Mouse (Mus musculus) activated CD4-positive, CD25-positive, alpha-beta regulatory T cell, adult 4 months (primary cell): ENCODE measurements at regions not wholly inside any gene's neighbourhood (a gene's known extent, or its start where the extent isn't known, plus 50 kb on each side); places are given as distances from the start of the nearest gene placed in this dataset.

Source experiments
- ATAC-seq: one replicate; pipeline ENCODE4 v1.8.0; 2017

DNA sequence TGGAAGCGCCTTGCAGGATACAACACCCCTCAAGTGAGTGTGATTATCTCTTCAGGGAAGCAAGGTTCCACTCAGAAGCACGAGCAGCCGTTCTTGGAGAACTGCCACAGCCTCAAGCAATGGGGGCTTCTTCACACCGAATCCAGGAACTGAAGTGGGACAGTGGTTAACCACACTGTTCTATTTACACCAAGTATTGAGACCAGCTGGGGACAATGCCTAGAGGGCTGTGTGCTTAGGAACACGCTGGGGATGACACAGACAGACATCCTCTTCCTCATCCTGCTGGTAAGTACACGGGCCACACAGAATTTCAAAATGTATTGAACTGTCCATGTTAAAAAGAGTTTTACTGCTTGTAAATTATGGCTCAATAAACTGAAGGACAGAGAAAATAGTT lies 177.0 kb upstream of the Azi2 start:
- no peak for ATAC-seq

DNA sequence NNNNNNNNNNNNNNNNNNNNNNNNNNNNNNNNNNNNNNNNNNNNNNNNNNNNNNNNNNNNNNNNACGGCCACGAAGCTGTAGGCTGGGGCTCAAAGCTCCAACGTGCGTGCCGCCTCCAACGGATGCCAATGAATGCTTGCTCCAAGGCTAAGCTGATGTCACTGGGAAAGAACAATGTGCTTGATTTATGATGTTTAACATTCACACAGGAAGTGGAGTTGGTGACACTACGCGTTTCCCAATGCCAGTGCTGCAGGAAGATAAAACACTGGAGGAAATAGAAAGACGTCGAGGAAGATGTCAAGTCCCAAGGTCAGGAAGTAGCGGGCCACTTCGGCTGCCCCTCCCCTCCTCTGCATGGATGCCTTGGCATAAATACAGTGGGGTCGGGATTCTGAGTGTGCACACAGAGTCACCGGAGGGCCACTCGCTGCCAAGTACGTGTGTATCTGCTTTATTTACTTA lies 180.7 kb upstream of the Azi2 start:
- no peak for ATAC-seq

DNA sequence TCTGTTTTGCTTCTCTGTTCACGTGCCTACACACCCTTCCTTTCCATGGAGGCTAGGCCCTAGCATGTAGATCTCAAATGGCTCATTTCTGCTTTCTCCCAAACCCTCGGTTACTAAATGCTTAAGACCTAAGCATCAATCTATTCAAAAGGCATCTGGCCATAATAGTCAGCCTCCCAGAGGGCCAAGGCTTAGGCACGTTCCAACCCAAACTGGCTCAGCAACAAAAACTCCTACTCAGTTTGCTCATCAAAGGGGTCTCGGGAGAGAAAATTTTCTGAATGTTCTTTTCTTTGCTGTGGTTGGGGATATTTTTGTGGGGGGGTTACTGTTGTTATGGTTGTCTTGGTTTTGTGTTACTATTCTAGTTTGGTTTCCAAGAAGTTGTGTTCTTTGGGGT lies 196.8 kb upstream of the Azi2 start:
- ATAC-seq: no peak

DNA sequence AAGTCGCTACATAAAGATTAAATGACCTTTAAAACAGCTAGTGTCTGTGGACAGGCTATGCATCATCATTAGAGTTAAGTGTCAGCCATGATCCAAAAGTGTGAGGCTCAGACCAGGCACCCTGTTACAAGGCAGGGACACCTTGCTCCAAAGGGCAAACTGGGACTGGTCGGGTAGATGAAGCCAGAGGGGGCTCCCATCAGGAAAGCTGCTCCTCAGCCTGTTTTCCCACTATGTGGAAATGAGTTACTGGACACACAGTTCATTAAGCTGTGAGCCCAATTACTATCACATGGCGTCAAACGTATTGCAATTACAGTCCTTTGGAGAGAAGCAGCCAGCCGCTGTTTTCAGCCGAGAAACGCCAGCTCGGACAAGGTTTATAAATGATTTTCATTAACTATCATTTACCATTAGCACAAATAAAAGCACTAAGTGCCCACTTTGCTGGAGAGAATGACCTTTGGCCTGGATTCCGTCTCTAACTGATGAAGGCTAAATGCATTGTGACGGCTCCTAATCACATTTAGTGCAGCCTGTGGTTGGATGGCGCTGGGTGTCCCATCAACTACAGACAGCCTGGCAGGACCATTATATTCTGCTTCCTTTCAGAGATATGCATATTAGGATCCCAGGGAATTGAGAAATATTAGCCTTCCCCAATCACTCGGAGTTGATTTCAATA lies 203.5 kb upstream of the Azi2 start:
- ATAC-seq: no peak

DNA sequence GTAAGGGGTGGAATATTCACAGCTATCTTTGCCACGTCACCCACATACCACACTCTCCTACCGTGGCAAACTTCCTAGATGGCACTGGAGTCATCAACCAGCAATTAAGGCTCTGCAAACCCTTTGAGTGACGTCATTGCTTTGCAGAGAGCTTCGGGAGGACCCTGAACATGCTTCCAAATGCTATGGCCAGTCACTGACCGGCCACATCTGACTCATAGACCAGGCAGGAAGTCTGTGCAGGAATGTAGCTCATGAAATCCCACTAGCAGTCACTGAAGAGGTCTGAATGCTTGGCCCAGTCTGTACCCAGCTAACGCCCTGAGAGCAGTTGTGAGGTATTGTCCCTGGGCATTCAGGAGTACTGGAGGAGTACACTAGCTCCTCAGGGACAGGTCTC lies 203.9 kb upstream of the Rbms3 start:
- no peak for ATAC-seq

DNA sequence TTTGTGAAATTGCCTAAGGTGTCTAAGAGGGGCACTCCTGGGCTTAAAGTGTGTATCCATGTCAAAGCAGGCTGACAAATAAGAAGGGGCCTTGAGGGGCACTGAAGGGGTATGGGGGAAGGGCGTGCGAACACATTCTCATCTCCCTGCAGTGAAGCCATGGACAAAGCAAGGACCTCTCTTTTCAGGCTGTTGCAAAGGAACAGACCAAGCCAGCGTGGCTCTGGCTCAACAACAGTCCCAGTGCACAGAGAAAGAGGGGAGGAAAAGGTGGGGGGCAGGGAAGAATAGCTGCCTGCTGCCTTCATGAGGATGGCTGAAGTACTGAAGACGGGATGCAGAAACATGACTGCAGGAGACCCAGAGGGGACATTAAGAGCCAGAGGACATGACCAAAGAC lies 184.9 kb upstream of the Rbms3 start:
- ATAC-seq: no peak

DNA sequence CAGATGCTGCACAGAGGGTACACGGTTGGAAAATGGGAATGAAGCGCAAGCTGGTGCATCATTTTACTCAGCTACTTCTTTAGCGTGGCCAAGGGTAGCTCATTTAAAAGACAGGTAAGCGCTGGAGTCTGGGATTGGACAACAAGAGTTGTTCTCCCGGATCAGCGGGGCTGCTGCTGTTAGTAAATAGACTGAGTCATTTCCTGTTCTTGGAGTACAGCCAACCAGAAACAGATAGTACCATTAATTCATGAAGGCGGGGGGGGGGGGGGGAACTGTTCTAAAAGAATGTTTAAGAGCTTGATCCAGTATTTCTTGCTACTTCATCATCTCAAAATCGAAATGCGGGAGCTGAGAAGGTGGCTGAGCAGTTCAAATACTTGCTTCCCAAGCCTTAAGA lies 183.5 kb upstream of the Rbms3 start:
- no peak for ATAC-seq

DNA sequence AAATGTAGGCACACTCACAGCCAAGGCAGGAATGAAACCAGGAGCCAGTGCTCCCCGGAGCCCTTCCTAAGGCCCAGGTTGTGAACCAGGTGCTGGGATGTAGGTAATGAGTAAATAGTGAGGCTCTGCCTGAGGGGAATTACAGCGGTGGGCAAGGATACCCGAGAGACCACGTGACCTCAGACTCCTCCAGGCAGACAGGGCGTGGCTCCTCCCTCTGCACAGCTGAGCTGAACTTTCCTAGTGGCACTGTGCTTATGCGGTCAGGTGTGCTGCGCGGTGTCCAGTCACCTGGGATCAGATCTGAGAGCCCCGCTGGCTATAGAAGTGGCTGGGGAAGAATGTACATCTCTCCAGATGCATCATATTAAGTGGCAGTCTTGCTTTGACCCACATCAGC lies 176.1 kb upstream of the Rbms3 start:
- ATAC-seq: no peak

DNA sequence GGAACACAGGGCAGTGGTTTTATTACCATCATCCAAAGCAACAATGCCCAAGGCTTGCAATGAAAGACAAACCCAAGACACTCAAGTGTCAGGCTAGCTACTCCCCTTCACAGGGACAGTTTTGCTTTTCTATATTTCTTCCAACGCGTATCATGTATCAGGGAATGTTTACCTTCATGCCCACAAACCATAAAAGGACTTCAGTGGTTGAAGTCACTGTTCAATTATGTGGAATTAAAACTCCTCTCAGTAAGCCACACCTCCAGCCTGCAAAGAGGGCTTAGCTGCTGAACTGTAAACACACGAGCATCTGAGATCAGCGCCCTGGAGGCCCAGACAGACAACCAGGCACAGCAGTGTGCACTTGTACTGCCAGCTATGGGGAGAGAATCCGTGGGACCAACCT lies 154.5 kb upstream of the Rbms3 start:
- ATAC-seq: no peak

DNA sequence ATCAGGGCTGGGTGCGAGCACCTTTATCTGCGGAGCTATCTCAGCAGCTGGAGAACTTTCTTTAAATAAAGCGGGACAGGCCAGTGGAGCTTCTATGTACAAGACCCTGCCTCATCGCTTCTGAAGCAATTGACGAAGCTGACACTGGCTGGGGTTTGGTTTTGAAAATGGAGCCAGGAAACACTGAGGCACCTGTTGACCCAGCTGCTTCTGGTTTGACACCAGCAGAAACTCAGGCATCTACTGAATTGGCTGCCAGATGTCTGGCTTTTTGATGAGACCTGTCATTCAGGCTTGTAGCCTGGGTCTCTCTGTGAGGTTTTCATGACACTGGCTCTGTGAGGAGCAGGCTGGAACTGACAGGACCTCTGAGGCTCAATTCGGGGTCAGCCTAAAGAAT lies 124.9 kb upstream of the Rbms3 start:
- no peak for ATAC-seq

DNA sequence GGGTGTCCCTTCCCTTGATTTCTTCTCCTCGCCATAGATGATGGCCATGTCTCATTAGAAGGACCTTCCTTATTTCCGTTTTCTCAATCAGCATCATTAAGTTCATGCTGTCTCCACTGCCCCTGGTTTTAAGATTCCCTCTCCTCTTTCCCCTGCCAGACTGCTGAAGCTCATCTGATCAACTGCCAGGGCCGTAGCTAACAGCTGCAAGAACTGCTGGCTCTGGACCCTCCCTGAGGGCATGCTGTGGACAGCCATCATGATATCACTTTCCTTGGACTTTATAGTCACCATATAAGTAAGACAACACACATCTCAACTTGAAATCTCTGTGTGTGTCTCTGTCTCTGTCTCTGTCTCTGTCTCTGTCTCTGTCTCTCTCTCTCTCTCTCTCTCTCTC lies 123.8 kb upstream of the Rbms3 start:
- ATAC-seq: no peak

DNA sequence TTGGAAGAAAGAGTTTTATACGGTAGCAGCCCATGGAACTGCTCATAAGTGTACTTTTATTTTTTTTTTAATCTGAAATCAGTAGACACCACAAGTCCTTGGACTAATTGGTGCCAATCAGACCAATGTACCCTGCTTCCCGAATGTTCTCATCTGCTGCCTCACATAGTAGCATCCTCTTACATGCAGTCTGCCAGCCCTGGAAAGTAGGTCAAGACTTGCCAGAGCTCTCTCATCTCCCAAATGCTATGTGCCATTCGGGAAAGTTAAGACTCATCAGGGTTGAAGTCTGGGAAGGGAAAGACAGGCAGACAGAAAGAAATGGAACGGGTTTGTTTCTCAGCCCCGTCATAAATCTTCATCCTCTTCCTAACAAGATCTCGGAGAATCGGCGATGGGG lies 115.2 kb upstream of the Rbms3 start:
- no peak for ATAC-seq

DNA sequence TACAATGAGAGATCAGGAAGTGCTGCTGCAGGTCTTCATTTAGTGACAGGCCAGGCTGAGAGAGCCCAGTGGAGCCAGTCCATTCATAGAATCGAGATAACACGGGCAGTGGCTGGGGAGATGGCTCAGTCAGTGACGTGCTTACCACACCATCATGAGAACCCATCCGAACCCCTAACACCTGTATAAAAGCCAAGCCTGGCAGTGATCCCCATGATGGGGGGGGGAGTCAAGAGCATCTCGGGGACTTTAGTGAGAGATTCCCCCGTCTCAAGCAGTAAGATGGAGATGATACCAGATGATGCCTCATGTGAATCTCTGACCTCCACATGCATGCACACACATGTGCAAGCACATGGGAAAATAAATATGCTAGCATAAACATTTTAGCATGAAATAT lies 99.7 kb upstream of the Rbms3 start:
- ATAC-seq: no peak

DNA sequence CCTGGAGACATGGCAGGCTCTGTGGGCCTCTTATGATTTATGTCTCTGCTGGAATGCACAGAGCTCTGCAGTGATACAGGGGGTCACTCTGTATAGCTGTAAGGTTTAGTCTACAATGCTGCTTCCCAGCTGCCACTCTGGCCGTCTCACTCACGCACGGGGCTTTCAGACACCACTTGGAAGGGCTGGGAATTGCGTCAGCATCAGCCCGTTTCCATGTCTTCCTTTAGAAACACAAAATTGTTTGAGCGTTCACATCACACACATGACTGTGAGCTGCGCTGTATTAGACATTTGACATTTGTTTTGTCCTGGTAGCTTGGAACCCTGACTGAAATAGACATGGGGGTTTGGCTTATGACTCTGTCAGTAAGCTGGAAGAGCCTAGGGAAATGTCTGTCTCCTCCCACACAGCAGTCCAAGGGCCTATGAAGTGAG lies 90.5 kb upstream of the Rbms3 start:
- ATAC-seq: no peak

DNA sequence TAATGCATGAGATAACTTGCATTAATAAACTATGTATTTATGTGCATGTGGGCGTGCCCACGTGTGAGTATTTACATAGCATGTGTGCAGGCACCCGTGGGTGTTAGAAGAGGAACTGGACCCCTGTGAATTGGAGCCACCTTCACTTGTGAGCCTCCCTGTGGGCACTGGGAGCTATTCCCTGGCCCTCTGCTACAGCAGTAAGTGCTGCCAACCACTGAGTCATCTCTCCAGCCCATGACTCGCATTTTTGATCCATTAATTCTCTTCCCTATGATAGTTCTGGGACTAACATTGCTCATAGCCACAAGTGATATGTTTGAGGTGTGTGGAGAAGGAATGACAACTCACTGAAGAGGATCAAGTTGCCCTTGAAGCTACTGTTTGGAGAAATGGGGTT lies 87.6 kb upstream of the Rbms3 start:
- ATAC-seq: no peak

DNA sequence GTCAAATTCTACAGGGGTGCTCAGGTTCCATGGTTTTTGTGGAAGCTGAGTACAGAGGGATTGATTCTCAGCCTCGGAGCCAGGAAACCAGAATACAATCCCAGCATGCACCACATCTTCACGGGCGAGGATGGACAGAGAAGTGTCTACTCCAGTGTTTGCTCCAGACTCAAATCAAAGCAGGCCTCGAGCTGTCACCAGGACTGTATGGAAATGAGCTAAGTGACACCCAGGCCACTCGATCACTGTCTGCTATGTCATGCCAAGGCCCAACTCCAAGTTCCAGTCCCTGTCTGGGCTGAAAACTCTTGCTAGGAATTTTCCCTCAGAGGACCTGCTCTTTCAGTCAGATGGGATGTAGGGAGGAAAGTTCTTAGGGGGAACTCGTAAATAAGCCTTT lies 86.8 kb upstream of the Rbms3 start:
- ATAC-seq: no peak

DNA sequence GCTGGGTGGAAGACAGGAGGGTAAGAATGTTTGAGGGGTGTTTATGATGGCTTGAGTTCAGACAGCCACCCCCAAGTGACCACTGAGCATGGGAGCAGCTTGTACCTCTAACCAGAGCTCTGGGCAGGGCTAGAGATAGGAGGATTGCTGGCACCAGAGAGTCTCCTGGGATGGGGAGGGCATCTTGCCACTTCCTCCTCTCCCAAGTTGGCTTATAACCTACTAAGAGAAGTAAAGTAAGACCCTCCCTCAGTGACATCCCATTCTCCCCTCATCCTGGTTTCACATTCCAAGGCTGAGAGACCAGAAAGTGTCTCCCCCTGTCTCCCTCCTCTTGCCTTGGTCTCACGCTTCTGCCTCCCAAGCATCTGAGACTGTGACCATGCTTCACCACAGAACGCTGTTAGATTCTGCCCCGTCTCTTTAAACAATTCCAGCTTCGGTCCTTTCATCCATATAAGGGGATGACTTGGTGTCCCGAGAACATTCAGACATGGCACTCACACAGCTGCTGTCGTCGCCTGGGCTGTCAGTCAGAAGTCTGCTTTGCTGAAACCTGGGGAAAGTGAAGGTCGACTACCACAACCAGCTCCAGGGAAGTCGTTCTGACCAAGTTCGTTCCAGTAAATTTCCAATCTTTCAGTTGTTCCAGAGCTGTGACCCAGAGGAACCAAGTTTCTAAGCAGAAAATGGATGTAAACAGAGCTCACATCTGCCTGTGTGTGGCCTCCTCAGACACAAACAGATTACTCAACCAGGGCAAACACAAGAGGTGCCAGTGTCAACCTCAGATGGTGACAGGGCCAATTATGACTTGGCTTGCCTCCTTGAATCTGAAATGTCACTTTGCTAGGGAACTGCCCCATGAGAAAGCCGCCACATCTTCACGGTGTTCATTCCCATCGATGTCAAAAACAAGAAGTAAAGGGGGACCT lies 85.3 kb upstream of the Rbms3 start:
- ATAC-seq: no peak

DNA sequence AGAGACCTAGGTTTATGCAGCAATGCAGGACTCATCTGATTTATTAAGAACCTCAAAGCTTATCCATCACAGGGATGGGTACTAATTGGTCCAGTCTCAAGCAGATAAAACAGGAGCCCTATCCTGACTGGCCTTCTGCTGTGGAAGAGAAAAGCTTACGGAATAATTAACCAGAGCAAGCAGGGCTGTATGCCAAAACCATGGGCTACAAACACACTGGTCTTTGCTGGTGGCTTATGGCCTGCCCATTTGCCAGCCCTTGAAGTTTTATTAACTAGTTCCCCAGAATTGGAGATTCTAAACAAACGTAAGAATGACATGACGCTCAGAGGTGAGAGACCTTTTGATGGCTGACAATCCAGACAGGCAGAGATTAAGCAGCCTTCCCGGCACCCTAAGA lies 83.4 kb upstream of the Rbms3 start:
- ATAC-seq: no peak

DNA sequence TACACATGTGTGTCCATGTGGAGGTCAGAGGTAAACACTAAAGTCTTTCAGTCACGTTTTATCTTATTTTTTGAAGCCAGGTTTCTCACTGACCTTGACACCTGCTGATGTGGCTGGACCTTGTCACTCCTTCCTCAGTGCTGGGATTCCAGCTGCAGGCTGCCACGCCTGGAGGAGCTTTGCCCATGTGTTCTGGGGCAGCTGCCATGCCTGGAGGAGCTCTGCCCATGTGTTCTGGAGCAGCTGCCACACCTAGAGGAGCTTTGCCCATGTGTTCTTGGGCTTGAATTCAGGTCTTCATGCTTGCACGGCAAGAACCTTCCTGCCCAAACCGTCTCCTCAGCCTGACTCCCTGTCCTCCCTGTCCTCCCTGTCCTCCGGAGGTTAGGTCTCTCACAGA lies 82.1 kb upstream of the Rbms3 start:
- no peak for ATAC-seq

DNA sequence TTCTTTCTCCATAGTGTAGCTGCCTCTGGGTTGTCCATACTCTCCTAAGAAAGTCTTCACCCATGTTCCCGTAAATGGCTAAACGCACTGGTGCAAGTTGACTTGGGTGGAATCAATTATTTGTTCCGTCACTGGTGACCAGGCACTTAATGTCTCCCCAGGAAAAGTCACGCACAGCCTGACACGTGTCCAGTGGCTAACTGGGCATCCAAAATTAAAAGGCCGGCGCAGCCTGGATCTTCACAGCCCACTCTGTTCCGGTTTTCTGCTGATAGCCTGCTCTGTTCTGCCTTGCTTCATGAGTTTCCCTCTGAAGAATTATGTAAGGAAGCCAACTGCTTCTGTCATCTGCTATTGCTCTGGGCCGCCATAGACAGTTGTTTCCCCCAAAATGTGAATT lies 81.3 kb upstream of the Rbms3 start:
- no peak for ATAC-seq

DNA sequence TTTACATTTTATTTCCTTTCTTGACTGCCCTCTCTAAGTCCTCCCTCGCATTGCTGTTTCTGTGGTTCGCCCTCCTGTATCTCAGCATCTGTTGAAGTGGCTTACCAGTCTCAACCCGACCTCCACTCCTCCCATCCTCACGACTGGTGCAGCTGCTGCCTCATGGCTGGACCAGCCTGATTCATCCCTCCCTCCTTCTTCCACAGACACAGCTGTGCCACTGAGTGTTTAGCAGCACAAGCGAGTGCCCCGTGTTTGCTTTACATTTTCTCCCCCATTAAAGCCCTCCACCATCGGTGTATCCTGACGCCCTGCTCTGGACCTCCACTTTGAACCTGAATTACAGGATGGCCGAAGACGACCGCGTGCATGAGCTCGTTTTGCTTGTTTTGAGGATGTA lies 80.0 kb upstream of the Rbms3 start:
- no peak for ATAC-seq

DNA sequence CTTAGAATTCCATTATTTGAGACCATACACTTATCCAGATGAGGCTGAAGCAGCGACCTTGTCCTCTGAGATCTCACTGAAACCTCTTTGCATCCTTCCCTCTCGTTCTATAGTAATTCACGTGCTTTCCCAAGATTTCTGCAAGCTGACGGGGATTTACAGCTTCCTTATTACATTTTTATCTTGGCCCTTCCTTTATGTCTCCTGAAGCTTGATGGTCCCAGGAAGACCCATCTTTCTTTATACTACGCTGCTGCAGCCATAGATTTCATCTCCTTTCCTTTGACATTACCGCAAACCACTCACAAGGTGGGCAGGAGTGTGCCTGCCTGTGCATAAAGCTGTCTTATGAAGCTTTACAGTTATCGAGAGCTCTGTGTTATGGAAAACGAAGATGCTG lies 63.3 kb upstream of the Rbms3 start:
- ATAC-seq: no peak

DNA sequence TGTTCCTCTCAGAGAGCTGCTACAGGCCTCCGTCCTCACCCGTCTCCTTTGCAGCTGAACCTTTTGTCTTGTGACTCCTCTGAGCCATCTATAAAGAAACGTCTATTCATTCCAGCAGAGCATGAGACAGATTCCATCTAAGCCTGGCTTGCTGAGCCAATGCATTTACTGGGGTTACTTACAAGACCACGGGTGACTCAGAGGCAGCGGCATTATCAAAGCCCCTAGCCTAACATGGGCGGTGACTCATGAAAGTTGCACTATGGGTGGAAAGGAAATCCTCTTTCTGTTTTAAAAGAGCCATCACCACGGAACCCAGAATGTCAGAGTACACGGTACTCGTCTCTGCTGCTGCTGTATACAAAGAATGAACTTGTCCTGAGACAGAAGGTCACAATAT lies 62.8 kb upstream of the Rbms3 start:
- ATAC-seq: no peak

DNA sequence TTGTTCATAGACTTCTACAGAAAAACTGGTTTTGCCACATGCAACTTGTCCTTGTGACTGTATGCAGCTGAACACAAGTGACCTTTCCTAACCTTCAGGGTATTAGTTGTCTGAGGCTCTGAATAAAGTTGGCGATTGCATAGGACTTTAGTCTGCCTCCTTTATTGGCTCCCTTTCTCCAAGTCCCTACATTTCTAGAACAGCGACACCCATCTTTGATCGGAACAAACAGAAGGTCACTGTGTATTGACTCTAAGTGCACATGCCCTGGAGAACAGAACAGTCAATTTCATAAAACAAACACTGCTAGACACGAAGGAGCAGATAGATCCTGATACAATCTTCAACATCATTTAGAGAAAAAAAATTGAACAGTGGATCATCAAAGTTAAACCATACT lies 60.2 kb upstream of the Rbms3 start:
- ATAC-seq: no peak
